Mouse (Mus musculus): ENCODE measurements around the gene C1qtnf1. TPM values are rescaled to one million over a fixed set of nuclear protein-coding genes. Genes with fewer than 3 reads are reported as not detected.

C1qtnf1 gene
- polyA plus RNA-seq, 1 experiment from 2014 or later: 5.8 TPM

GRCm38 (mm10) chr11:118409106-118410072, 18.6 kb upstream of the C1qtnf1 start:
- H3K9ac ChIP-seq (replicated peaks): no peak overlapping the region
- no peaks in the 10 kb centered on the region for H3K4me1 ChIP-seq (ENCODE audit: insufficient read depth)
- WGBS (ENCODE audit: insufficient replicate concordance): 74% methylated on average over 12 of the region's 12 CpGs
- H3K27me3 ChIP-seq (ENCODE audit: insufficient read depth, low read length): no peaks in the 10 kb centered on the region
- no peak overlapping the region for H3K4me3 ChIP-seq (ENCODE audit: low read depth, low read length)
- no peak for TF ChIP-seq EP300 (IDR thresholded peaks at IDR 0.05; ENCODE audit: low read depth)
- TF ChIP-seq CTCF (IDR thresholded peaks at IDR 0.05; ENCODE audit: low read depth): no peak
- no peaks in the 10 kb centered on the region for H3K9me3 ChIP-seq (ENCODE audit: low read length)
- H3K4me2 ChIP-seq (ENCODE audit: low read depth, low read length): no peak overlapping the region
- peaks cover 40% of the 10 kb centered on the region for H3K36me3 ChIP-seq (replicated peaks; ENCODE audit: insufficient read depth, low read length)
- DNase-seq: no peak
- no peak for ATAC-seq
- no peak overlapping the region for H3K27ac ChIP-seq (ENCODE audit: low read depth)

DNA sequence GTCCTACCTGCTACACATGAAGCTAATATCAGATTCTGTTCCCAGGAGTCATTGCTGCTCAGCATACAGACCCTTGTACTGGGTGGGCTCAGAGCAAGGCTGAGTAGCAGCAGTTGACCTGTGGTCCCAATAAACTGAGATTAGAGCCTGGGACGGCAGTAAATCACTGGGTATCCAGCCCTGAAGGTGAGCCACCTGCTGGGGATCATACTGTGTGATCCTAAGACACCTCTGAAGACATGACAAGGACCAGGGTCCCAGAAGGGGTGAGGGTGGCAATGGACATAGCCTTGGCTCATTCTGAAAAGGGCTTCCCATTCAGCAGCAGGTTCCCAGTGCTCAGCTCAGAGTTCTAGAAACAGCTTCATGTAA, 17.9 kb upstream of the C1qtnf1 start:
- DNase-seq (no peak), ATAC-seq (no peak)
- Histone ChIP-seq H3K27ac (ENCODE audit: low read depth) (no peak overlapping the region), H3K4me3 (ENCODE audit: low read depth, low read length) (no peak overlapping the region), H3K36me3 (replicated peaks; ENCODE audit: insufficient read depth, low read length) (peaks cover 44% of the 10 kb centered on the region), H3K27me3 (ENCODE audit: insufficient read depth, low read length) (no peaks in the 10 kb centered on the region), H3K4me1 (ENCODE audit: insufficient read depth) (no peaks in the 10 kb centered on the region), H3K9me3 (ENCODE audit: low read length) (no peaks in the 10 kb centered on the region), H3K9ac (replicated peaks) (no peak overlapping the region), H3K4me2 (ENCODE audit: low read depth, low read length) (no peak overlapping the region)
- TF ChIP-seq EP300 (IDR thresholded peaks at IDR 0.05; ENCODE audit: low read depth): no peak
- no peak for TF ChIP-seq CTCF (IDR thresholded peaks at IDR 0.05; ENCODE audit: low read depth)
- 61% methylated on average over 1 of the region's 1 CpGs for WGBS (ENCODE audit: insufficient replicate concordance)

- Histone ChIP-seq H3K9ac (replicated peaks) (no peak overlapping the region), H3K36me3 (replicated peaks; ENCODE audit: insufficient read depth, low read length) (peaks cover 44% of the 10 kb centered on the region), H3K4me3 (ENCODE audit: low read depth, low read length) (no peak overlapping the region), H3K27me3 (ENCODE audit: insufficient read depth, low read length) (no peaks in the 10 kb centered on the region), H3K4me2 (ENCODE audit: low read depth, low read length) (no peak overlapping the region), H3K27ac (ENCODE audit: low read depth) (no peak overlapping the region), H3K9me3 (ENCODE audit: low read length) (no peaks in the 10 kb centered on the region), H3K4me1 (ENCODE audit: insufficient read depth) (no peaks in the 10 kb centered on the region)
- TF ChIP-seq EP300 (IDR thresholded peaks at IDR 0.05; ENCODE audit: low read depth): no peak
- TF ChIP-seq CTCF (IDR thresholded peaks at IDR 0.05; ENCODE audit: low read depth): no peak
- 85% methylated on average over 10 of the region's 10 CpGs for WGBS (ENCODE audit: insufficient replicate concordance)
- DNase-seq: no peak
- ATAC-seq: no peak
Observed at GRCm38 (mm10) chr11:118410479-118410878, 17.5 kb upstream of the C1qtnf1 start.

- ATAC-seq: no peak
- TF ChIP-seq CTCF (IDR thresholded peaks at IDR 0.05; ENCODE audit: low read depth) (no peak), EP300 (IDR thresholded peaks at IDR 0.05; ENCODE audit: low read depth) (no peak)
- Histone ChIP-seq H3K4me2 (ENCODE audit: low read depth, low read length) (no peak overlapping the region), H3K4me1 (ENCODE audit: insufficient read depth) (no peaks in the 10 kb centered on the region), H3K27me3 (ENCODE audit: insufficient read depth, low read length) (no peaks in the 10 kb centered on the region), H3K9ac (replicated peaks) (no peak overlapping the region), H3K36me3 (replicated peaks; ENCODE audit: insufficient read depth, low read length) (peaks cover 45% of the 10 kb centered on the region), H3K27ac (ENCODE audit: low read depth) (no peak overlapping the region), H3K9me3 (ENCODE audit: low read length) (no peaks in the 10 kb centered on the region), H3K4me3 (ENCODE audit: low read depth, low read length) (no peak overlapping the region)
- WGBS (ENCODE audit: insufficient replicate concordance): 93% methylated on average over 8 of the region's 8 CpGs
- DNase-seq: no peak
Observed at GRCm38 (mm10) chr11:118411271-118411670, 16.7 kb upstream of the C1qtnf1 start.

GRCm38 (mm10) chr11:118412601-118413000, 15.4 kb upstream of the C1qtnf1 start:
- no peak for ATAC-seq
- Histone ChIP-seq H3K9ac (replicated peaks) (no peak overlapping the region), H3K27ac (ENCODE audit: low read depth) (no peak overlapping the region), H3K9me3 (ENCODE audit: low read length) (no peaks in the 10 kb centered on the region), H3K4me3 (ENCODE audit: low read depth, low read length) (no peak overlapping the region), H3K27me3 (ENCODE audit: insufficient read depth, low read length) (no peaks in the 10 kb centered on the region), H3K36me3 (replicated peaks; ENCODE audit: insufficient read depth, low read length) (peaks cover 33% of the 10 kb centered on the region), H3K4me2 (ENCODE audit: low read depth, low read length) (no peak overlapping the region), H3K4me1 (ENCODE audit: insufficient read depth) (peaks cover under 1% of the 10 kb centered on the region; the same call in 1 of the 2 replicates)
- no peak for DNase-seq
- 90% methylated on average over 2 of the region's 2 CpGs for WGBS (ENCODE audit: insufficient replicate concordance)
- TF ChIP-seq EP300 (IDR thresholded peaks at IDR 0.05; ENCODE audit: low read depth) (no peak), CTCF (IDR thresholded peaks at IDR 0.05; ENCODE audit: low read depth) (no peak)

- ATAC-seq (no peak), DNase-seq (no peak)
- Histone ChIP-seq H3K9ac (replicated peaks) (no peak overlapping the region), H3K4me3 (ENCODE audit: low read depth, low read length) (no peak overlapping the region), H3K27ac (ENCODE audit: low read depth) (no peak overlapping the region), H3K4me2 (ENCODE audit: low read depth, low read length) (no peak overlapping the region), H3K27me3 (ENCODE audit: insufficient read depth, low read length) (no peaks in the 10 kb centered on the region), H3K4me1 (ENCODE audit: insufficient read depth) (peaks cover 5% of the 10 kb centered on the region), H3K36me3 (replicated peaks; ENCODE audit: insufficient read depth, low read length) (peaks cover 30% of the 10 kb centered on the region), H3K9me3 (ENCODE audit: low read length) (no peaks in the 10 kb centered on the region)
- TF ChIP-seq CTCF (IDR thresholded peaks at IDR 0.05; ENCODE audit: low read depth): no peak
- TF ChIP-seq EP300 (IDR thresholded peaks at IDR 0.05; ENCODE audit: low read depth): no peak
- WGBS (ENCODE audit: insufficient replicate concordance): 83% methylated on average over 4 of the region's 4 CpGs
Observed at GRCm38 (mm10) chr11:118413055-118413454, 14.9 kb upstream of the C1qtnf1 start.

Measured in liver, postnatal 0 days (tissue).